Mouse (Mus musculus) adrenal gland (tissue): ENCODE results near the gene Pdilt.

Experiments used
- intact Hi-C: fragments of 180-260 bp; cut with DNase I; formaldehyde crosslinking; loops from one replicate; pipeline ENCODE4 v1.15.1; 2025

The Pdilt gene

DNA sequence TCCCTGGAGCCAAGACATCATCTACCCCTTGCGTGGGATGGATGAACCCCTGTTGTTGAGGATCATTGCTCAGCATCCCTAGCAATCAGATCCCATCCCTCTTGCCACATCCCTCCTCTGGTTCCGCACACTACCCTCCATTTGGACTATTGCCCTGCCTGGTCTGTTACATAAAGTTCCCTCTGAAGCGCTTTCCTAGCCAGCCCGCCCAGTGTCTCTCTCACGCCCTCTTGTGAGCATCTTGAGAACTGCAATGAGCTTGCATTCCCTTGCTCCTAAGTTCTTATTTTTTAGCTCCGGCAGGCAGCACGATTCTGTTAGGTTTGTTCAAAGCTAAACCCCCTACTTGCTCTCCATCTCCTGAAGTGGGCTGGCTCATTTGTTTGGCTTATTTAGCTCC is 10.2 kb downstream of the Pdilt start:
- intact Hi-C loops: loop anchor here (10.0 kb wide), 3 partner anchors 162 to 758 kb away; no protein-coding TSS in a partner anchor

- intact Hi-C loops: loop anchor here (10.0 kb wide), 3 partner anchors 164 to 756 kb away; no protein-coding TSS in a partner anchor
Observed at GRCm38 (mm10) chr7:119511143-119511542, 12.1 kb downstream of the Pdilt start.

GRCm38 (mm10) chr7:119490041-119490780 is 33.1 kb downstream of the Pdilt start:
- intact Hi-C loops: no loop called here

GRCm38 (mm10) chr7:119486683-119487082 is 36.6 kb downstream of the Pdilt start:
- intact Hi-C loops: no loop called here

- intact Hi-C loops: no loop called here
Observed at GRCm38 (mm10) chr7:119484154-119484553, 39.1 kb downstream of the Pdilt start.

- intact Hi-C loops: no loop called here
Observed at GRCm38 (mm10) chr7:119479256-119479655, 44.0 kb downstream of the Pdilt start, which contains the start of gene Umod. Gene Umod, minus strand, starts transcription at chr7:119479282.

DNA sequence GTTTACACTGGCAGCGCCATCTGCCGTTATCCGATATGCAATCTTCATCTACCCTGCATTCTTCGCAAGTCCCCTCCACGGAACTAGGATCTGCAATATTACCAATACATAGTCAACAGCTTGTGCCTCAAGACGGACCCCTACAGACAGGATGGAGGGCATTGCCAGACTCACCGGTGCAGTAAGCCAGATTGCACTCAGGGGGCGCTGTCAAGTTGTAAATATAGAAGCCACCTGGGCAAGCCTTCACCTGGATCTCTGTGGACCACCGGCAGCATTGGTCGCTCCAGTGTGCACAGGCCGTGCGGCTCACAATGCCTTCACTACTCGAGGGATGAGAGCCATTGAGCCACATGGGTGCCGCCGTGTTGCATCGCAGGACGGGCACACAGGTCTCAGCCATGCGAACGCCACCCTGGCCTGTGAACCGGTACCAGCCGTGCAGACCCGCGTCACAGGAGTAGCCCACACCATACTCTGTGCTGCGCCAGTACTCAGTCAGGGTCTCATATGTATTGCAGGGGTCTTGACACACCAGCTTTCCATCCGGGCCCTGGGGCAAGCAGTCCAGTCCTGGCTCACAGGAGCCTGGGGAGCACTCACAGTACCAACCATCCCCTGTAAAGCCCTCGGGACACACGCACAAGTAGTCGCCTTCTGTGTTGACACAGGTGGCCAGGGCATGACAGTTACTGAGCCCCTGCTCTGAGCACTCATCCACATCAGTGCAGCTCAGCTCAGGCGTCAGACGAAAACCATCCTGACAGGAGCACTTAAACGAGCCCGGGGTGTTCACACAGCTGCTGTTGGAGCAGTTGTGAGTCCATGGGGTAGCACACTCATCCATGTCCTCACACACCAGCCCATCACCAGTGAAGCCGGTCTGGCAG is 46.5 kb downstream of the Pdilt start:
- intact Hi-C loops: no loop called here

GRCm38 (mm10) chr7:119459185-119459584 is 64.1 kb downstream of the Pdilt start, which contains the start of gene Gp2:
Gene Gp2, minus strand, starts transcription at chr7:119459285.
- intact Hi-C loops: no loop called here

DNA sequence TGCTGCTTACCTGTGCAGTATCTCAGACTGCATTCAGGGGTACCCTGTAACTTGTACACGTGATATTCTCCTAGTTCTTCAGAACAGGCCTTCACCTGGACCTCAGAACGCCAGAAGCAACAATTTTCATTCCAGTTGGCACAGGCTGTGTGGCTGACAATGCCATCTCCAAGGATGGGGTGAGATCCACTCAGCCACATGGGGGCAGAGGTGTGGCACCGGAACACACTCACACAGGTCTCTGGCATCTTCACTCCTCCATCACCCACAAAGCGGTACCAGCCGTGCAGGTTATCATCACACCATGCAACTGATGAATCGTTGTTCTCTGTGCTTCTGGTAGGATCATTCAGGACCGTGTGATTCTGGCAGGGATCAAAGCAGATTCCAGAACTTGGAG is 69.1 kb downstream of the Pdilt start:
- intact Hi-C loops: no loop called here

- intact Hi-C loops: no loop called here
Observed at GRCm38 (mm10) chr7:119443849-119444248, 79.4 kb downstream of the Pdilt start.

DNA sequence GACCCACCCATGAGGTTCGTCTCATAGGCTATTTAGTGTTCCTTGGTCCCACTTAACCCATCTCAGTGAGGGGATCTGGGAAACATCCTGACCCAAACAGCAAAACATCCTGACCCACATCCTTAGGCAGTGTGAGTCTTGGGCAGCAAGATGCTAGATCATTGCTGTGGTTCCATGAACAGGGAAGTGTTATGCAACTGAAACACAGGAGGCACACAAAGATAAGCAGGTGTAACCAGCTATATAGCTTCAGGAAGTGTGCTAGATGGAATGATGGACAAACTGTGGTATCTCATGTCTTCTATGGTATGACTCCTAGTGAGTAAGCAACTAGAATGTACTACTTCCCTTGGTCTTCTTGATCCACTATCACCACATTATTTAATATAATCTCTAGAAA is 81.4 kb downstream of the Pdilt start:
- intact Hi-C loops: no loop called here
